Mouse (Mus musculus) liver, postnatal 0 days (tissue): ENCODE measurements around the gene Lyst.

ENCODE experiments used
- CTCF ChIP-seq: sonication (generic); IDR thresholded peaks from 2 replicates; pipeline ENCODE4 v1.5.1; 2016; ENCODE audit warnings: antibody characterized with exemption, low read depth
- EP300 ChIP-seq: IDR thresholded peaks from 2 replicates; pipeline ENCODE4 v1.6.1; 2016; ENCODE audit warnings: antibody characterized with exemption, low read depth, mild to moderate bottlenecking

GRCm38 (mm10) chr13:13783296-13783695, 193.1 kb downstream of the Lyst start:
- TF ChIP-seq CTCF (no peak), EP300 (no peak)
